Mouse (Mus musculus) thymus, adult 2 months (tissue): ENCODE data around the gene Ahcyl2.

Source experiments
- CTCF ChIP-seq: fragments of 200-500 bp; IDR thresholded peaks from 2 replicates; pipeline ENCODE4 v1.5.1; 2012; ENCODE audit warnings: mild to moderate bottlenecking, control low read depth, low read length, moderate library complexity, borderline replicate concordance; ENCODE audit not compliant: control insufficient read depth, poor library complexity, insufficient read depth; ENCODE audit errors: extremely low read depth
- POLR2A ChIP-seq: fragments of 200-500 bp; IDR thresholded peaks from 2 replicates; pipeline ENCODE4 v1.6.1; 2012; ENCODE audit warnings: mild to moderate bottlenecking, low read length, control low read depth, moderate library complexity; ENCODE audit not compliant: control insufficient read depth, poor library complexity, insufficient read depth; ENCODE audit errors: extremely low read depth

- TF ChIP-seq CTCF, result no peak
- no peak for TF ChIP-seq POLR2A
Observed at GRCm38 (mm10) chr6:29910631-29911030, 142.8 kb downstream of the Ahcyl2 start.
